Mouse (Mus musculus): ENCODE data around the gene Mmgt2.

Gene Mmgt2

DNA sequence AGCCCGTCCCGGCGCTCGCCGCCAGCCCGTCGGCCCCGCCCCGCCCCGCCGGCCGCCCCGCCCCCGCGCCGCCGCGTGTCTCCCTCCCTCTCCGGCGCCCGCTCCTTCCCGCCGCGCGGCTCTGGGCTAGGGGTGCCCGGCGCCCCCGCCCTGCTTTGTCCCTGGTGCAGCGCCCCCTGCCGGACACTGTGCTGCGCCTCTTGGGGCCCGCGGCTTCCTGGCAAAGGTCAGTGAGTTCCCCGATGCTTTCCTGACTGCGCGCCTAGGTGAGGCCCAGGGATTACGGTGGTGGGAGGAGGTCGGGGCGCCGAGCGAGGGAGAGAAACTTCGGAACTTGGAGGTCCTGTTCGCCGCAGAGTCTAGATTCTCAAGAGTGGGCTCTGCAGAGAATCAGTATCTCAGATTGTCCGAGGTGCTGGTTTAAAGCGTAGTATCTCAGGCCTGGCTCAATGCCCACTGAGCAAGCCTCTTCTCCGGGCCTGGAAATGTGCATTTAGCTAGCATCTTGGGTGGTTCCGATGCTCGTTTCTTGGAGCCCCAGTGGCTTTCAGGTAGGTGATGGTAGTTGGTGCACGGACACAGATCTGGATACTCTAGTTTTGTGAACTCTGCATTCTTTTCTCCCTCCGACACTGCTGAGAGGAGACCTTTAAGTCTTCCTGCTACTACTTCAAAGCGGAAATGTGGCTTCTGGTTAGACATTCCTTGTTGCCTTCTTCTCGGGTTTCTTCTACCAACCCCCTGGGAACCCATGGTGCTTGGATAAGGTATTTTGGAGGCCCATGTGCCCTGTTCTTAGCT is at the start of gene Mmgt2:
TSS of gene Mmgt2 (plus strand) at position 74 of the 801 bp plus-strand sequence.
- DNase-seq (ENCODE audit: low spot score): peak; percentile 89

DNA sequence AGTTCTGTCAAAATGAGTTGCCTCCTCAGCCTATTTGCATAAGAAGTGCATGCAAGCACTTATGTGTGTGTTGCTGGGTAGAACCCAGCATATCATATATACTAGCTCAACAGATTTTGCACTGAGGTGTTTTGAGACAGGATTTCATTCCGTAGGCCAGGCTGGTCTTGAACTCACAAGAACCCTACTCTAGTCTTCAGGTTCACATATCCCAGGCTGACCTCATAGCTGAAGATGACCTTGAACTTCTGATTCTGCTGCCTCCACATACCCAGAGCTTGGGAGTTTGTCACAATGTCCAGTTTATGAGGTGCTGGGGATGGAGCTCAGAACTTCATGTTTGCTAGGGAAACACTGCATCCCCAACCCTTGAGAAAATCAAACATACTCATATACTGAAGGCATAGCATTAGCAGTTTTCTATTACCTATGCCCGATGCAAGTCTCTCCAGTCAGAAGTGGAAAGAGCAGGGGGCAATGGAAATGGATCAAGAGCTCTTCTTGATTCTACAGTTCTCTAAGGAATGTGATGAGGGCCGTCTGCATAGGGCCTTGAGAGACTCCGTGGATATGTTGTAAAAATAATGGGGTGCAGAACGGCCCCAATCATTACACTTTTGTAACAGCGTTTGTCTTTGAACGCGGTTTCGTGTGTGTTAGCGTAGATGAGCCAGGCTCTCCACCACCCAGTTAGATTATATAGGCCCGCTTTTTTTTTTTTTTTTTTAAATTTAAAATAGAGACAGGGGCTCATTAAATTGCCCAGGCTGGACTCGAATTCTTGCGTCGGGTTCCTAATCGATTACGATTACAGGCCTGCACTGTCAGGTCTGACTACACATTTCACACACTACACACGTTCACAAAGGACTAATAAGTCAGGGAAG is 46.5 kb upstream of the Mmgt2 start:
- no peak for DNase-seq (ENCODE audit: low spot score)

DNA sequence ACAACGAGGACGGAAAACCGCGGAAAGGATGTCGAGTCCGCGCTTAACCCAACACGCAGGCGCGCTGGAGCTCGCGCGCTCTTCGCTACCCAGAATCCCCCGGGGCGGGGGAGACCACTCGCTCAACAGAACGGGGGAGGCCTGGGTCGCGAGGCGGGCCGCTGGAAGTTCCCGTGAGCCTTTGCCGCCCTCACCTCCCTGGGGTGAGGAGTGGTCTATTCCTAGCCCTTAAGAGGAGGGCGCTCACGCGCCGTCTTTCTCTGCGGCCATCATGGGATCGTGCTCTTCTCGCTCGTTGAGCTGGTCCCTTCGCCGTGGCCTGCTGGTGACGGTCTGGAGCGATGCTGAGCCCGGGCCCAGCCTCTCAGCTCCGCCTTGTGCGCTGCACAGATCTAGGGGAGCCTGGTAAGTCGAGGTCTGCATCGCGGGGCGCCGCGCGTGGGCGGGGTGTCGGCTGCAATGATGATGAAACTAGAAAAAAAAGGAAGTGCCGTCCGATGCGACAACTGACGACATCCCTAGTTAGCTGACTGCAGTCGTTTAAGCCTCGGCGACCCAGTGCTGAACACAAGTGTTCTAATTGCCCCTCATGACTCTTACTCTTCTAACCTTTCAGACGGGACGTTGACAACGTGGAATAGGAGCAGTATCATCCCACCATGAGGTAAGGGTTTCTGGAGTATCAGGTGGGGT is 45.7 kb upstream of the Mmgt2 start:
- DNase-seq (ENCODE audit: low spot score): peak; percentile 96

DNA sequence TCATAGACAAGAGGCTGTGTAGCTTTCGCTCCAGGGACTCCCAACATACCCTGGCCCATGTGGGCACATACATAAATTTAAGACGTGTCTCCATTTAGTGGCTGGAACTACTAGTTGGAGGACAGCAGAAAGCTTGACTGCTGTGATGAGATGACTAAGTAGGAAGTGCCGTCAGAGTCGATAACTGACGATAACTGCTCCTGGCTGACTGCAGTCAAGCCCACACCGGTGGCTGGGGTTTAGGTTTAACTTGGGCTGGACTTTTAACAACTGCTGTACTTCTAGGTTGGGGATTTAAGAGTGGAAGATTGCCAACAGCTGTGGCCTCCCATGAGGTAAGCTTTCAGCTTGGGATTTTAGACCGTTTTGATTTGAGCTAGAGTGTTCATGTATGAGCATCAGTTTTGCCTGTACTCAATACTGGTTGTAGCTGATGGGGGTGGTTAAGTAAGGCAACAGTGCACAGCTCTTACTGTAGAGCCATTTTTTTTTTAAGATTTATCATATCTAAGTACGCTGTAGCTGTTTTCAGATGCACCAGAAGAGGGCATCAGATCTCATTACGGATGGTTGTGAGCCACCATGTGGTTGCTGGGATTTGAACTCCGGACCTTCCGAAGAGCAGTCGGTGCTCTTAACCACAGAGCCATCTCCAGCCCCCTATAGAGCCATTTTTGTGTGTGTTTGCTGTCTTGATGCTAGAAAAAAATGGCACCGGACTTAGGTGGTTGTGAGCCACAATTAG is 45.0 kb upstream of the Mmgt2 start:
- no peak for DNase-seq (ENCODE audit: low spot score)

DNA sequence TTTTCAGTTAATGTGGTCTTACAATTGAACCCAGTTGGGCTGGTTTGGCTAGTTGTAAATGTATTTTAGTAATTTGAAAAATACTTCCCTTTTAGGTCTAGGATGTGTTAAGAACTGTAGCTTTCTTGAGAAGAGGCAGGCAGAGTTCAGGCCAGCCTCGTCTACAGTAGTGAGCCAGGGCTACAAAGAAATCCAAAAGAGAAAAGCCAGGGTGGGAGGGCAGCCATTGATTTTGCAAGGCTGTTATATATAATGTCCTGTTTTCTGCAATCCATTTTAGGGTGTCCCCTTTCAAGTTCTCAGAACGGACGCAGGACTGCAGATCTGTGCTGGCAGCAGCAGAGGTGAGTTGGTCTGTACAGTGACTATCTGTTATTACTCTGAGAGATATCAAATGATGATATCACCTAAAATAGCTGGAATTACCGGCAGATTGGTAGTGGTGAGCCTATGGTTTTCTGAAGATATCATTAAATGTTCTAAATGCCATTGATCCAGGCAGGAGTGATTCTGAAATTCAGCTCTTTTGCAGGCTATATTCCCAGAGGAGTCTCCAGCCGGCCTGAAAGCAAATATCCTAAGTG is 44.2 kb upstream of the Mmgt2 start:
- DNase-seq (ENCODE audit: low spot score): no peak

DNA sequence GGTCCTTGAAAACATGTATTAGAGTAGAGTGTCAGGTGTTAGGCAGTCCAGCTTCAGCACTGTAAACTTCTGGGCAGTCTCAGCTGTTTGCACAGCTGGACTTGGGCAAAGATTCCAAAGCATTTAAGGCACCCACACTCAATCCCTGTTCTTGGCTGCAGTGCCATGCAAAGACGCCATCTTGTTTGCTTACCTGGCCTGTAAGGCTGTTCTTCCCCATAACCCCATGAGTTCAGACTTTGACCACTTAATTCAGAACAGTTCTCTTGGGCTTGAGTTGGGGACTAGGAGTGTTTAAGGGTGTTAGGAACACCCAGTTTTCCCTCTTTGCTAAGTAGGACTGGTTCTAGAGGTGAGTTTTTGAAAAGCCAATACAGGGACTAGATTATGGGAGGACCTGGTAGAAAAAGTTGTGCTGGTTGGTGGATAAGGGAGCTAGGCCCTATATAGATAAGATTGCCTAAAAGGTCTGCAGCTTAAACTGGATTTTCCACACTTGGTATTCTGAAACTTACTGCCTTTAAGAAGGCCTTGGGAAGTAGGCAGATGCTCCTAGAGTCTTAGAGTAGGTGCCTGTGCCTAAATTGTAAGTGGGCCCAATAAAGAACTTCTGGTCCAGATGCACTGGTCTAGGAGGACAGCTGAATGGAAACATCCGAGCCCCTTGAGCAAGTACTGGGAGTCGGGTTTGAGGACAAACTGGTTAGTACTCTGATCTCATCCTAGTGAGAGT is 43.4 kb upstream of the Mmgt2 start:
- no peak for DNase-seq (ENCODE audit: low spot score)

DNA sequence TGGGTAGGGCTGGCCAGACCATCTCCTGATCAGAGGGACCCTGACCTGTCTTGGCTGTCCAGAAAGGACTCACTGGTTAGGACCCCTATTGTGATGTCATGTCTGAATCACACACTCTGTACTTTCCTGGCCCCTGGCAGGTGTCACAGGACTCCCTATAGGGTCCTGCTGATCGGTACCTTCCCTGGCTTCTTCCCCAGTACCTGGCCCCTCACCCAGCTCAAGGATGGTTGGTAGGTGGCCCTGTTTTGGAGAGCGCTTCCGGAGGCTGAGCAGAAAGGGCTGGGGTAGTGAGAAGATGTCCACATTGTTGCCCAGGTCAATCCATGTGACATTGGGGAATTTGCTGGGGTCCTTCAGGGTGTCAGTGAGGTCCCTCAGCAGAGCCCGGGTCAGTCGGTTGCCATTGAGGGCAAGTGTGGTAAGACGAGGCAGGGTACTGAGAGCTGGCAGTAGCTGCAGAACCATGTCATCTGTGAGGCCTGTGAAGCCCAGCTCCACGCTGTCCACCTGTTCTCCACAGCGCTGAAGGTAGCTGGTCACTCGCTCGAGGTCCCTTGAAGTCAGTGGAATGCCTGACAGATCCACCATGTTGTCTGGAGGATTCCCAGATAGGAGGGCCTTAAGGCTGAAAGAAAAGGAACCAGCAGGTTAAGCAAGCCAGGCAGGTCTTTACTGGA is 42.7 kb upstream of the Mmgt2 start:
- DNase-seq (ENCODE audit: low spot score): no peak

DNA sequence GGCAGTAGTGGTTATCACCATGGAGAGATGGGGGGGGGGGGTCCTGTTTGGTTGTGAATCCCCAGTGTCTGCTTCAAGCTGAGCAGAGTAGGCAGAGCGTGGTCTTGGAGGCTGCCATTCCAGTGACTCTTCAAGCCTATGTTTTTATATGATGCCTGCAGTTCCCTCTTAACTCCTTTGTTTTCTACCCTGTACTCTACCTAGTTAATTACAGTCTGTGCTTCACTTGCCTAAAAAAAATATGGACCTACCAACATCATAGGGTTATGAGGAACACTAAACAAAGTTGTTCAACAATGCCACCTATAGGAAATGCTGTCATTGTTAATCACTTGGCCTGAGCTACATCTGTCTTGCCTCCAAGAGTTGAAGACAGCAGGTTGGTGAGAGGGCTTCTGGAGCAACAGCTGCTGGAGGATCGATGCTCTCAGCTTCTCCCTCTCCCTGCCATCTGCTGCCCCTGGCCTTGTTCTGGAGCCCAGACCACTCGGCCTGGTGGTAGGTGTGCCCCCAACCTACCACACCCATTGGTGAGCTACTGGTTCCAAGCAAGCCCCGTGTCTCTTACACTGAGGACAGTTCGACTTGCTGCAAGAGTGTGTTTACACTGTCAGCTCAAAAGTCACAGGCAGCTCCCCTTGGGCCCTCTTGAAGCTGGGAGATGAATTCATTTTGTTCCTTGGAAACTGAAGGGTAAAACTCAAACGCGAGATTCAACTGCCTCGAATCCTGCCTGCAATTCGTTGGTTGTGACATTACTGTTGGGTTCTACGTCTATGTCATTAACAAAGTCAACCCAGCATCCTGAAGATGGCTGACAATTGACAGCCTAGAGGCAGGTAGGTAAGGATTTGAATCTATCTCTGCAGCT is 41.9 kb upstream of the Mmgt2 start:
- DNase-seq (ENCODE audit: low spot score): no peak

DNA sequence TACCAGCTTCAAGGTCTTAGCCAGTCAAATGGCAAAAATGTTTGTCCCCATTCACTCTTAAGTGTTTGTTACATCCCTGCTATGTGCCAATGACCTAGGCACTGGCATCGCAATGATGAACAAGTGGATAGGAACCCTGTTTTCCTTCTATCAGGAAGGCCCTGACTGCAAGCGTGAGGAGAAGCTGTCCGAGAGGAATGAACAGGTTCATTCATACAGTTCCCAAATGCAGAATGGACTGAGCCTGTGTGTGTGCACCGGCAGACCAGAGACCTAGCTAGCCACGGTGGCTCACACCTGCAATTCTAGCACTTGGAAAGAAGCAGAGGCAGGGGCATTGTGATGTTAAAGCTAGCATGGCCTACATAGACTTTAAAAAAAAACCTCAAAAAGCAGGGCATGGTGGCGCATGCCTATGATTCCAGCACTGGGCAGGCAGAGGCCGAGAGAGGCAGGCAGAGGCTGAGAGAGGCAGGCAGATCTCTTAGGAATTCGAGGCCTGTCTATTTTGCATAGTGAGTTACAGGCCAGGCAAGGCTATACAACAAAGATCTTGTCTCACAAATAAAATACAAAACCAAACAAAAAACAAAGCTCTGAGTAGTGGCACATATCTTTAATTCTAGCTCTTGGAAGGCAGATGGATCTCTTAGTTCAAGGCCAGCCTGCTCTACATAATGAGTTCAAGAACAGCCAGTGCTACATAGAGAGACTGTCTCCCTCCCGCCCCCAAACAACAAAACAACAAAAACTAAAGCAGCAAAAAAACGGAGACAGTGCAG is 41.1 kb upstream of the Mmgt2 start:
- no peak for DNase-seq (ENCODE audit: low spot score)

DNA sequence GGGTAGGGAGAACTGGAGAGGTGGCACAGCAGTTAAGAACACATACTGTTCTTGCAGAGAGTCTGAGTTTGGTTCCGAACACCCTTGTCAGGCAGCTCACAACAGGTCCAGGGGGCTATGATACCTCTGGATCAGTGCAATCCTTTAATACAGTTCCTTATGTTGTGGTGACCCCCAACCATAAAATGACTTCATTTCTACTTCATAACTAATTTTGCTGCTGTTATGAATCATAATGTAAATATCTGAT is 40.6 kb upstream of the Mmgt2 start:
- no peak for DNase-seq (ENCODE audit: low spot score)

DNA sequence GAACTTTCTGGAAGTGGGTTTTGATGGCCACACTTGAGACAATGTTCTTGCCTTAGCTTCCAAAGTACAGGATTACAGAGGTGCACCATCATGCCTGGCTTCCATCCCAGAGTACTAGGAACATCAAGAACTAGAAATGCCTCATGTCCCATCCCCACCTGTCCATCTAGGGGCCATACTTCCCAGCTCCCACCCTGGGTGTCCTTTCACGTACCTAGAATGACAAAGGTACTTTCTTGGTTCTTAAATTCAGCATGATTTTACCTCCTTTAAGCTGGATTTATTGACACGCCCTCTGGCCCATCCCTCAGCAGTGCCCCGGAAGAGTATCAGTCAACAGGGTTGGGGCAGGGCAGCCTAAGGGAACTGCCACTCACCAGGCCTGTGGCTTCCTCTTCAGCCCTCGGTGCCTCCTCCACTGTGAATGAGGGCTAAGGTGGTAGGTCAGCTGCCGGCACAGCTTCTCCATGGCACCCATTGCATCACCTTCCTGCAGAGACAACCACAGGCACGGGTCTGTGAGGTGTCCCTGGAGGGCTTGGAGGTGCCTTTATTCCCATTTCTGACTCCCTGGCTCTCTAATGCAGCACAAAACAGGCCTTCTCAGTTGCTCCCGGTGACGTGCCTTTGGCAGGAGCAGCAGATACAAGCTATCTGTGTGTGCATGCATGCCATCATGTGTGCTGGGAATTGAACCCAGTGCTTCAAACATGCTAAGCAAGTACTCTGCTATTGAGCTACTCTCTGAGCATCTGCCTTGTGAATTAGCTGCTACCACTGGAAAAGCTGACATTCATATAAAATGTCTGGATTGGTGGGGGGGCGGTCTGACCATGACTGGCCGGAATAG is 39.4 kb upstream of the Mmgt2 start:
- no peak for DNase-seq (ENCODE audit: low spot score)

DNA sequence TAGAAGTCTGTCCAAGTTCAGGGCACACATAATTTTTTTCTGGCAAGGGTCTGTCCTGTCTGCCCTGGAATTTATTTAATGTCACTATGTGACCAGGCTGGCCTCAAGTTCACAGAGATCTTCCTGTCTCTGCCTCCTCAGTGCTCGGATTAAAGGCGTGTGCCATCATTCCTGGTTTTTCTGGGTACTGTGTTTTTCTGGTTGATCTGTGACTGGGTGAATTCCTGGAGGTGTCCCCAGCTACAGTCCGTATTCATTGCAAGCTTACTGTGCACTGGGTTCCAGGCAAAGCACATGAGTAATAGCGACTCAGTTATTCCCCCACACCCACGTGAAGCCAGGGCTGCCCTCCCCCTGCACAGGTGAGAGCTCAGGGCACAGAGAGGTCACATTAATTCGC is 38.2 kb upstream of the Mmgt2 start:
- DNase-seq (ENCODE audit: low spot score): no peak

DNA sequence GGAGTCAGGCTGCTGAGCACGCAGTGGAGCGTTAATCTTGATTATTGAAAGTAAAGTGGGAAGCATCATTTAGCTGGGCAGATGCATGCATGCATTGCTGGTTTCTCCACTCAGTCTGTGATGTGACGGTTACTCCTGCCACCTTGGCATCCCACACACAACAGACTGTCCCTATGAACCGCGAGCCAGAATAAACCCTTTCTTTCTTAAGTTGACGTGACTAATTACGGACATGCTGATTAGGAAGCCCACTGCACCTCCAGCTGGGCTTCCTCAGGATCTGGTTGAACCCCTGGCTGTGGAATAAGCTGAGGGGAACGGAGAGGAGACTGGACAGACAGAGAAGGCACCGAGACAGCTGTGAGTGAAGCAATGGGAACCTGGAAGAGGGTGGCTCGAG is 35.9 kb upstream of the Mmgt2 start:
- DNase-seq (ENCODE audit: low spot score): no peak

DNA sequence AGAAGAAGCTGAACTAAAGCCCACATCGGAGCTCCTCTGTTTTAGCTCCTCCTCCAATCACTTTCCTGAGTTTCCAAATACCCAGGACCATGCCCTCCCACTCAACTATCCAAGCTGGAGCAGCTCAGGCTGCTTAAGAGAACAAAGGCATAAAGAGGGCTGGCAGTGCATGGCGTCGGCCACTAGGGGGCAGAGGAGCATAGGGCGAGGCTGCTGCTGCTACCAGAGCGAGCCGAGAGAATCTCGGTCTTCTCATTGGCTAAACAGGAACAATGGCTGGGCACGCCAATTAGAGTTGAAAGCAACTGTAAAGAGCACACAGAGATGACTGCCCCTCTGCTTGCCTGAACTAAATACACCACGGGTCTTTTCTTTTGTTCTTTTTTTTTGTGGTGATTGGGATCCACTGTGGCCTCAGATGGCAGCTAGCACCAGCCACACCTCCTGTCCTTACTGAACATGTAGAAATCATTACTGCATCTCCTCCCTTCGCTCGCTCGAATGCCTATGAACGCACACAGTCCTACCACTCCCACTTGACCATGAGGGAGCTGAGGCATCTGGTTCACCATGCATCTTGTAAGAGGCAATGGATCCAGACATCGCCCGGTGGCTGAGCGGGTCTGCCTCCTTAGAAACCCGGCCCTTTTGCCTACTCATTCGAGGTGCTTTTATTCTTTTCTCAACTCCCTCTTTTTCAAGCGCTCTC is 34.7 kb upstream of the Mmgt2 start:
- peak; percentile 81 for DNase-seq (ENCODE audit: low spot score)

DNA sequence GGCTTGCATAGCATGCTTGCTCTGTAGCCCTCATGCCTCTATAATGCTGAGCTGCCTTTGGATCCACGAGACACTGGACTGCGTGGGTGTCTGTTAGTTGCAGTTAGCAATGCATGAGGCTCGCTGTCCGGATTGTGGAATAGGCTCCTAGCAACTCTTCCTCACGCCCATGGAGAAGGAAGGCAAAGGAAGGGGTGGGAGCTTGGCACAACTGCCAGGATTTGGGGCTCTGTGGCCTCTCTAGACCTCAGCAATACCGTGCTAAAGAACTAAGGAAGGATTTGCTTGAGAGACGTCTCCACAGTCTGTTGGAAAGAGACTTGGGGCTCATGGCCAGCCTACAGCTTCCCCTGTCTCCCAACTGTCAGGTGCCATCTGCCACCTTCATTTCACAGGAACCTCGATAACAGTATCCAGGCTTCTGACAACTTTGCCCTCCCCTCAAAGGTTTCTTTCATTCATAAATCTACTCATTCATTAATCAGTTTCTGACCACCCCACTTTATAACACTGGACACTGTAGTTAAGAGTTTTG is 33.5 kb upstream of the Mmgt2 start:
- no peak for DNase-seq (ENCODE audit: low spot score)

DNA sequence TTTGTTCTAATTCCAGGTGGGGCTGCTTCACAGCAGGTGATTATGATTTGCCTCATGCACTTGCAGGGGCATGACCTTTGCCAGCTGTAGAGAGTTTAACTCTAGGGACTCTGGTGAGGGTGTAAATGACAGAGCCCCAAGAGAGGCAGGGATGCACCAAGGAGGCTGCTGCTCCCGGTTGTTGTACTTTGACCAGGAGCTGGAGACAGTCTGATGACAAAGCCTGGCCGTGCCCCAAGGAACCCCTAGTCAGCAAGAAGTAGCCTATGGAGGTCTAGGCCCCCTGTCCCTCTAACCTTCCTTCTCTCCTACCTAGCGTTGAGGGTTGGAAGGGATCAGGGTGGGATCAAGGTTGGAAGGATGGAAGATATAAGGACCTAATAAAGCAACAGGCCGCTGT is 33.0 kb upstream of the Mmgt2 start:
- DNase-seq (ENCODE audit: low spot score): no peak

DNA sequence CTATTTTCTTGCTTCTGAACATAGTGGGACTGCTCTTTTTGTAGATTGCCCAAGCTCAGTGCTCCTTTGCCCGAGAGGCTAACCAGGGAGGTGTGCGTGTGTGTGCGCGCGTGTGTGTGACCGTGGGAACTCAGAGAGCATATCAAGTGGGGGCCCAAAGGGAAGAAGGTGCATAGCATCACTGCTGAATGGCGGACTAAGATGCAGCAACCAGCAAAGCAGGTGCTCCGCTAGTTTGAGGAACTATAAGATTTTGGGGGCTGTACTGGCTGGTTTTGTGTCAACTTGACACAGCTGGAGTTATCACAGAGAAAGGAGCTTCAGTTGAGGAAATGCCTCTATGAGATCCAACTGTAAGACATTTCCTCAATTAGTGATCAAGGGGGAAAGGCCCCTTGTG is 27.4 kb upstream of the Mmgt2 start:
- DNase-seq (ENCODE audit: low spot score): no peak
